ENCODE assay signal across 9 mouse cellular contexts in genomic region chr12:65172959-65173358, GRCm38 (mm10). TPM values are rescaled to one million over a fixed set of nuclear protein-coding genes. Genes with fewer than 3 reads are reported as not detected.
DNase-seq lines count a peak whose midpoint lies in the region; ATAC-seq and TF ChIP-seq lines count a peak whose summit lies in the region.
"Not testable (repeated sequence)": the region's sequence is repeated elsewhere in the genome, so short reads cannot be mapped to it uniquely, and the experiment has no call there.
"Had no signal": no experiment of that assay in that cellular context is flagged by ENCODE, and none has a peak within 500 bp of the region (broad histone marks: within the 10 kb centered on the region; RNA-seq: fewer than 3 reads in every experiment).

No protein-coding gene starts in this region.

- TF ChIP-seq CTCF in intestine, postnatal 0 days (IDR thresholded peaks at IDR 0.05; ENCODE audit: low read depth): peak; percentile 70

- peak overlapping the region; percentile 85; the same call in 1 of the 2 replicates for H3K9ac ChIP-seq in embryonic facial prominence, embryonic 11.5 days (replicated peaks; ENCODE audit: low read length)
- H3K9ac ChIP-seq in intestine, postnatal 0 days (ENCODE audit: low read depth, low read length): peak overlapping the region; percentile 66

- peak overlapping the region; percentile 61; the same call in 1 of the 2 replicates for H3K27ac ChIP-seq in embryonic facial prominence, embryonic 11.5 days (replicated peaks; ENCODE audit: low read depth, low read length)
- H3K27ac ChIP-seq in intestine, postnatal 0 days (ENCODE audit: low read depth, low read length): peak overlapping the region; percentile 91

- not testable (repeated sequence) for H3K36me3 ChIP-seq in embryonic facial prominence, embryonic 11.5 days (replicated peaks; ENCODE audit: control insufficient read depth, insufficient read depth, low read depth, low read length); intestine, postnatal 0 days (ENCODE audit: control insufficient read depth, insufficient read depth)

- H3K4me3 ChIP-seq in embryonic facial prominence, embryonic 11.5 days (ENCODE audit: low read depth, low read length): peak overlapping the region; percentile 84
- peak overlapping the region; percentile 75 for H3K4me3 ChIP-seq in intestine, postnatal 0 days (ENCODE audit: low read depth, low read length)

- H3K27me3 ChIP-seq in embryonic facial prominence, embryonic 11.5 days (ENCODE audit: control insufficient read depth, insufficient read depth, low read length); intestine, postnatal 0 days (replicated peaks; ENCODE audit: control insufficient read depth, insufficient read depth, low read length): not testable (repeated sequence)

- peak; percentile 70 for DNase-seq in T-cell, adult 2 months (ENCODE audit: low spot score)
- DNase-seq in embryonic facial prominence, embryonic 11.5 days (ENCODE audit: low spot score): not testable (repeated sequence)
- DNase-seq in left cerebral cortex, adult 8-10 months (ENCODE audit: low spot score in 2 of 2): peak; percentile 25 to 38
- DNase-seq in lung, postnatal 14 days: peak; percentile 59
- DNase-seq in retina, postnatal 7 days (ENCODE audit: low read depth, low spot score): peak; percentile 9
- DNase-seq in thymus, postnatal 10 days (ENCODE audit: low spot score in 2 of 2): peak; percentile 54 to 63

- not testable (repeated sequence) for H3K4me1 ChIP-seq in embryonic facial prominence, embryonic 11.5 days (ENCODE audit: control insufficient read depth, insufficient read depth, low read length); intestine, postnatal 0 days (replicated peaks; ENCODE audit: control insufficient read depth, insufficient read depth, low read length)

- 31% methylated on average over 8 of the region's 8 CpGs for WGBS in embryonic facial prominence, embryonic 11.5 days
- 21% methylated on average over 8 of the region's 8 CpGs for WGBS in intestine, postnatal 0 days

- ATAC-seq in embryonic facial prominence, embryonic 11.5 days (replicated peaks; ENCODE audit: insufficient number of reproducible peaks, low FRiP score, low TSS enrichment, low read depth): peak; percentile 41
- ATAC-seq in granulocyte monocyte progenitor cell, adult 5-6 weeks (replicated peaks; ENCODE audit: poor library complexity, severe bottlenecking): peak; percentile 2; the same call in 1 of the 2 replicates
- ATAC-seq in intestine, postnatal 0 days: peak; percentile 56

- H3K4me2 ChIP-seq in embryonic facial prominence, embryonic 11.5 days (ENCODE audit: low read depth, low read length): not testable (repeated sequence)
- peak overlapping the region; percentile 69 for H3K4me2 ChIP-seq in intestine, postnatal 0 days (replicated peaks; ENCODE audit: low read depth)

- not testable (repeated sequence) for H3K9me3 ChIP-seq in embryonic facial prominence, embryonic 11.5 days (replicated peaks; ENCODE audit: control insufficient read depth, low read length); intestine, postnatal 0 days (ENCODE audit: control insufficient read depth)

RNA-seq across cellular contexts. Expression of gene Mis18bp1, which starts 0.6 kb away (rescaled TPM):
- 88.9 and 102 TPM in 2 replicates for polyA plus RNA-seq in embryonic facial prominence, embryonic 11.5 days (2014; fragmentation: Nextera tagmentation; extraction: Ambion mirVana)
- 28.0 and 43.1 TPM in 2 replicates for total RNA-seq in granulocyte monocyte progenitor cell, adult 5-6 weeks (2014; fragmentation: Nextera tagmentation)
- 66.6 and 73.2 TPM in 2 replicates for total RNA-seq in granulocyte monocyte progenitor cell, adult 5-6 weeks (2017)
- 10.9 and 11.3 TPM in 2 replicates for polyA plus RNA-seq in intestine, postnatal 0 days (2015; fragmentation: Nextera tagmentation; extraction: Ambion mirVana)
- total RNA-seq in left cerebral cortex, adult 8-10 months (2022): under 1 TPM; 0.16 to 0.42 (median 0.33) TPM

RNA-seq across cellular contexts. Expression of gene Wdr20rt, which starts 52.4 kb away (rescaled TPM):
- not detected in 2 replicates for polyA plus RNA-seq in embryonic facial prominence, embryonic 11.5 days (2014; fragmentation: Nextera tagmentation; extraction: Ambion mirVana)
- total RNA-seq in granulocyte monocyte progenitor cell, adult 5-6 weeks (2014; fragmentation: Nextera tagmentation): not detected in 2 replicates
- not detected in 2 replicates for total RNA-seq in granulocyte monocyte progenitor cell, adult 5-6 weeks (2017)
- polyA plus RNA-seq in intestine, postnatal 0 days (2015; fragmentation: Nextera tagmentation; extraction: Ambion mirVana): not detected in 2 replicates
- not detected for total RNA-seq in left cerebral cortex, adult 8-10 months (2022)
- total RNA-seq: hematopoietic stem cell, adult 5-6 weeks had no signal

Comparison
In these comparisons a context has a peak if more than half of its experiments do, and no peak if none do; other contexts are left out.
1. ATAC-seq: peak in every context shown above with its lines; median percentile 56 in intestine, postnatal 0 days; 41 in embryonic facial prominence, embryonic 11.5 days; 2 in granulocyte monocyte progenitor cell, adult 5-6 weeks.
2. RNA of gene Mis18bp1, which starts 0.6 kb away (total RNA-seq): 28.0 to 73.2 TPM in granulocyte monocyte progenitor cell, adult 5-6 weeks; 0.16 to 0.42 TPM in left cerebral cortex, adult 8-10 months; every median in the first group is over 10 times any median in the second.